Mouse (Mus musculus) CH12.LX (cell line): Measurements from ENCODE around the gene B3gnt4.

ENCODE experiments used
- CTCF ChIP-seq, 2 experiments: IDR thresholded peaks in 1 of 2; conservative IDR thresholded peaks in 1 of 2; 2 replicates each; pipeline ENCODE4 v1.5.1; 2011 to 2012; ENCODE audit warnings: low read depth in 2 of 2, low read length in 2 of 2, improper control_type of control experiment in 1 of 2, inconsistent platforms in 1 of 2, mild to moderate bottlenecking in 1 of 2, moderate library complexity in 1 of 2
- E2F4 ChIP-seq: IDR thresholded peaks from 2 replicates; pipeline ENCODE4 v1.6.1; 2011; ENCODE audit warnings: low read depth, low read length, improper control_type of control experiment; ENCODE audit not compliant: insufficient replicate concordance
- ETS1 ChIP-seq: conservative IDR thresholded peaks from 2 replicates; pipeline ENCODE4 v1.6.1; 2012; ENCODE audit warnings: low read depth, mild to moderate bottlenecking, inconsistent platforms, low read length, improper control_type of control experiment, moderate library complexity
- HCFC1 ChIP-seq: IDR thresholded peaks from 2 replicates; pipeline ENCODE4 v1.6.1; 2012; ENCODE audit warnings: low read depth, mild to moderate bottlenecking, inconsistent platforms, low read length, improper control_type of control experiment
- MAX ChIP-seq: IDR thresholded peaks from 2 replicates; pipeline ENCODE4 v1.6.1; 2011; ENCODE audit warnings: low read length, improper control_type of control experiment
- MEF2A ChIP-seq: IDR thresholded peaks from 2 replicates; pipeline ENCODE4 v1.6.1; 2014; ENCODE audit warnings: low read depth, mild to moderate bottlenecking, inconsistent platforms, low read length, improper control_type of control experiment, borderline replicate concordance
- NELFE ChIP-seq: IDR thresholded peaks from 2 replicates; pipeline ENCODE4 v1.6.1; 2011; ENCODE audit warnings: low read depth, low read length, improper control_type of control experiment
- POLR2A ChIP-seq: IDR thresholded peaks from 2 replicates; pipeline ENCODE4 v1.6.1; 2011; ENCODE audit warnings: low read depth, mild to moderate bottlenecking, improper control_type of control experiment, low read length
- ZC3H11A ChIP-seq: IDR thresholded peaks from 2 replicates; pipeline ENCODE4 v1.6.1; 2012; ENCODE audit warnings: low read depth, mild to moderate bottlenecking, inconsistent platforms, low read length, improper control_type of control experiment

- TF ChIP-seq HCFC1 (no peak), CTCF (conservative IDR thresholded peaks at IDR 0.05 in 1 of 2, IDR thresholded peaks at IDR 0.05 in 1 of 2; ENCODE audit: low read depth in 2 of 2, low read length in 2 of 2) (no peak), POLR2A (no peak), NELFE (no peak), E2F4 (no peak), MEF2A (no peak), ETS1 (no peak), ZC3H11A (no peak), MAX (no peak)
These were observed 18.4 kb downstream of the B3gnt4 start for GRCm38 (mm10) chr5:123528641-123529040.
